Mouse (Mus musculus): ENCODE data around the gene Arfrp1. TPM values are rescaled to one million over a fixed set of nuclear protein-coding genes. Genes with fewer than 3 reads are reported as not detected.

Arfrp1 gene
- polyA plus RNA-seq, 1 experiment from 2014 or later = 51.5 TPM

DNA sequence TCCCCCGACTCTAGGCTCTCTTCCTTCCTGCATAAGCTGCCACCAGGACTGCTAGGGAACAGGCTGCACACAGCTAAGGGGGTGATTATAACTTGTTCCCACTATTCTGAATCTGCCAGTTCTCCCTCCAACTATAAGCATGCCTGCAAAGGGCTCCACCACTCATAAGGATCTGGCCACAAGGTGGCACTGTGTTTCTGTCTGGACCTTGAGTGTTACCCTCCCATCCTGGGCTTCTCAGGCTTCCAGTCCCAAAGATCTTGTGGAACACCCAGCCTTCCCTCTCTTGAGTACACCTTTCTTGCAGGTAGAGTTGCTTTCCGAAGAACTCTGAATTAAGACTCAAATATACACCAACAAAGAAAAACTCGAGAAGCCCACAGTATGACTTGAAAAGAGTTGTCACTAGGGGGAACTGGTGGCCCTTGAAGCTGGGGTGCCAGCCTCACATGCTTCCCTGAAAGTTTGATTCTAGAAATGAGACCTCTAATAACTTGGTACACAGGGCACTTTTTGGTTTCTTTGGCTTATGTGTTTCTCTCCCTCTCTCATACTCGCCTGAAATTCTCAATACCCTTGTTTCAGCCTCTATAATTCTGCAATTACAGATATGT is 27.5 kb upstream of the Arfrp1 start:
- Histone ChIP-seq H3K9ac (ENCODE audit: low read depth, low read length) (no peak overlapping the region), H3K9me3 (ENCODE audit: control insufficient read depth, low read length) (no peaks in the 10 kb centered on the region), H3K4me1 (ENCODE audit: control insufficient read depth, insufficient read depth, low read length) (no peaks in the 10 kb centered on the region), H3K36me3 (ENCODE audit: control insufficient read depth, insufficient read depth, low read length) (peaks cover 41% of the 10 kb centered on the region), H3K27ac (ENCODE audit: low read depth, low read length) (no peak overlapping the region), H3K27me3 (ENCODE audit: control insufficient read depth, insufficient read depth, low read length) (no peaks in the 10 kb centered on the region), H3K4me2 (replicated peaks; ENCODE audit: low read depth, low read length) (no peak overlapping the region), H3K4me3 (ENCODE audit: low read length) (no peak overlapping the region)
- 31% methylated on average over 4 of the region's 4 CpGs for WGBS
- peak; percentile 84 for ATAC-seq (ENCODE audit: low FRiP score, low TSS enrichment)

DNA sequence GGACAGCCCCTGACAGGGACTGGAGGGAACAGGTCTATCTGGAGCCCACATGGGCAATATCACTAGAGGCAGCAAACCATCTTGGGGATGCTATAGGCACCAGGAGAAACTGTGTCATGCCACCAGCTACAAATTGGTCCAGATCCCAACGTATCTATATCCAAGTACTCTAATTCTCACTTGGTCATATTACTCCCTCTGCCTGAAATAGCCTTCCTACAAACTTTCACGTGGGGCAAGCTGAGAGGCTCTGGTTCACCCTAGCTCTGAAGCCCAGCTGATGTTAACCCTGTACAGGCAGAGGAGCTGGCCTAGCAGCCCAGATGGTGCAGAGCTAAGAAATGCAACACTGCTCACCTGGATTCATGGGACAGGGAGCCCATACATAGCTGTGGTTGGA is 26.3 kb upstream of the Arfrp1 start:
- ATAC-seq (ENCODE audit: low FRiP score, low TSS enrichment) = no peak
- H3K27ac ChIP-seq (ENCODE audit: low read depth, low read length) = no peak overlapping the region
- H3K9me3 ChIP-seq (ENCODE audit: control insufficient read depth, low read length) = no peaks in the 10 kb centered on the region
- H3K4me3 ChIP-seq (ENCODE audit: low read length) = no peak overlapping the region
- no peak overlapping the region for H3K9ac ChIP-seq (ENCODE audit: low read depth, low read length)
- no peaks in the 10 kb centered on the region for H3K27me3 ChIP-seq (ENCODE audit: control insufficient read depth, insufficient read depth, low read length)
- WGBS = 78% methylated on average over 2 of the region's 2 CpGs
- no peaks in the 10 kb centered on the region for H3K4me1 ChIP-seq (ENCODE audit: control insufficient read depth, insufficient read depth, low read length)
- no peak overlapping the region for H3K4me2 ChIP-seq (replicated peaks; ENCODE audit: low read depth, low read length)
- H3K36me3 ChIP-seq (ENCODE audit: control insufficient read depth, insufficient read depth, low read length) = peaks cover 48% of the 10 kb centered on the region

DNA sequence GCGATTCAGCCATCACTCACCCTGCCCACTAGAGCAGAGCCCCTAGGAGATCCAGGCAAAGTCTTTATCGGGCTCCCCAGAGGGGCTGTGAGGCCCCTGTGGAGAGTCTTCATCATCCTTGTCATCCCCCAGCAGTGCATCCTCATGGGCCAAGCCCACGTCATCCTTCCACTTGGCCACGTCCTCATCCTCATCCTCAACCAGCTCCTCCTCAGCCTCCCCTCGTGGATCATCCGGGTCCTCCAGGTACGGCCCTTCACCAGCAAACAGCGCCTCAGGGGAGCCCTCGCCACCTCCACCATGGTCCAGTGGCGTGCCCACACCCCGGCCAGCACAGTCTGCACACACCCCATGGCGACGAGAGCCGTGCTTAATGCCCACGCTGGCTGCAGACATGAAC is 25.8 kb upstream of the Arfrp1 start:
- WGBS = 92% methylated on average over 15 of the region's 15 CpGs
- Histone ChIP-seq H3K27me3 (ENCODE audit: control insufficient read depth, insufficient read depth, low read length) (no peaks in the 10 kb centered on the region), H3K9ac (ENCODE audit: low read depth, low read length) (no peak overlapping the region), H3K4me1 (ENCODE audit: control insufficient read depth, insufficient read depth, low read length) (no peaks in the 10 kb centered on the region), H3K4me2 (replicated peaks; ENCODE audit: low read depth, low read length) (no peak overlapping the region), H3K9me3 (ENCODE audit: control insufficient read depth, low read length) (no peaks in the 10 kb centered on the region), H3K4me3 (ENCODE audit: low read length) (no peak overlapping the region), H3K27ac (ENCODE audit: low read depth, low read length) (no peak overlapping the region), H3K36me3 (ENCODE audit: control insufficient read depth, insufficient read depth, low read length) (peaks cover 53% of the 10 kb centered on the region)
- peak; percentile 22; the same call in 1 of the 2 replicates for ATAC-seq (ENCODE audit: low FRiP score, low TSS enrichment)

DNA sequence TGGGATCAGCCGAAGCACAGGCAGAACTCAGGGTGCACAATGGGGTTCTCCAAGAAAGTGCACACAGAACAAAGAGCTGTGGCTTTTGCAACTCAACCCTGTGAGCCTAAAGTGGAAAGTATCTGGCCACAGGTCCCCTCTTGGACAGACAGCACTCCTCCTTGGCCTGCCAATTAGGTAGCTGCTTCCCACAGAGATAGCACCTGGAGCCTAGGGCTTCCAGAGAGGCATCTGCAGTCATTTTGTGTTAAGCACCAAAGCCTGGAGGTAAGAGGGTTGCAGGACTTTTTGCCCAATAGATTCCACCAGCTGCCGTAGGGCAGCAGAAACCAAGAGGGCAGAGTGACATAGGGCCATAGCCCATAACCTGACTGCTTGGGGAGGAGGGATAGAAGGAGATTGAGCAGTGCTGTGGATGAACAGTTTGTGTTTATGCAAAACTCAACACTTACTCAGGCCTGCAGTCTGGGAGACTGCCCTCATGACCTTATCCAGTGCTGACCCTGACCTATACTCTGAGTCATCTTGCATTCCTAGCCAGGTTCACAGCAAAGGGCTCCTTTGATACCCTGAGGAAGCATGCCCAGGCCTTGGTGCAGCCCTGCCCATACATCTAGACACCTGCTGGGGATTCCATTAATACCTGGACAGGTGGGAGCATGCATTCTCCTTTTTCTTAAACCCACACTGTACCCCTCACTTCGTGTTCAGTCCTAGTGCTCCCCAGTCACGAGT is 25.1 kb upstream of the Arfrp1 start:
- peaks cover 54% of the 10 kb centered on the region for H3K36me3 ChIP-seq (ENCODE audit: control insufficient read depth, insufficient read depth, low read length)
- H3K4me3 ChIP-seq (ENCODE audit: low read length) = no peak overlapping the region
- no peak for ATAC-seq (ENCODE audit: low FRiP score, low TSS enrichment)
- H3K27me3 ChIP-seq (ENCODE audit: control insufficient read depth, insufficient read depth, low read length) = no peaks in the 10 kb centered on the region
- no peak overlapping the region for H3K27ac ChIP-seq (ENCODE audit: low read depth, low read length)
- H3K4me2 ChIP-seq (replicated peaks; ENCODE audit: low read depth, low read length) = no peak overlapping the region
- no peaks in the 10 kb centered on the region for H3K4me1 ChIP-seq (ENCODE audit: control insufficient read depth, insufficient read depth, low read length)
- H3K9ac ChIP-seq (ENCODE audit: low read depth, low read length) = no peak overlapping the region
- 88% methylated on average over 4 of the region's 4 CpGs for WGBS
- H3K9me3 ChIP-seq (ENCODE audit: control insufficient read depth, low read length) = no peaks in the 10 kb centered on the region

DNA sequence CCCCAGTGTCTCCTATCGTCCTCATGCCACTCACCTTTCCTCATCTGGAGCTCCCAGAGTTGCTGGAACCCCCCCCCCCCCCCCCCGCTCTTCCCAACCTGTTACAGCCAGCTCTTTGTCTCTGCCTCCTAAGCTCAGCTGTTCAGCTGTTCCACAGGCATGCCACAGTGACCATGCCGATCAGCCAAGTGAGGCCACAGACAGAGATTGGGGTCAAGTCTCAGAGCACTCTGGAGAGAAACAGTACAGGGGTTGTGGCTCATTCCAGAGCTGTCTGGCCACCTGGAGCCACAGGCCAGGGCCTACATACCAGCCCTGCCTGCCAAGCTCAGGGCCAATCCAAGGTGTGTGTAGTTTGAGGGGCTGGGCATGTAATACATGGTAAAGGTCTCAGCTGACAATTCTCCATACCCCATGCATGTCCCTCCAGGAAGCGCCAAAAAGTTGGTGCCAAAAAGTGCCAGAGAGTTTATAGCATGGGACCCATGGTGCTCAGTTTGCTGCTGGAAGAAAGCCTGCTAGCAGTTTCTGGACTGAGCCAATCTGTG is 21.5 kb upstream of the Arfrp1 start:
- H3K36me3 ChIP-seq (ENCODE audit: control insufficient read depth, insufficient read depth, low read length) = peaks cover 64% of the 10 kb centered on the region
- no peaks in the 10 kb centered on the region for H3K4me1 ChIP-seq (ENCODE audit: control insufficient read depth, insufficient read depth, low read length)
- H3K4me2 ChIP-seq (replicated peaks; ENCODE audit: low read depth, low read length) = no peak overlapping the region
- 75% methylated on average over 4 of the region's 4 CpGs for WGBS
- H3K9me3 ChIP-seq (ENCODE audit: control insufficient read depth, low read length) = no peaks in the 10 kb centered on the region
- H3K27ac ChIP-seq (ENCODE audit: low read depth, low read length) = no peak overlapping the region
- H3K4me3 ChIP-seq (ENCODE audit: low read length) = no peak overlapping the region
- H3K27me3 ChIP-seq (ENCODE audit: control insufficient read depth, insufficient read depth, low read length) = no peaks in the 10 kb centered on the region
- no peak overlapping the region for H3K9ac ChIP-seq (ENCODE audit: low read depth, low read length)
- ATAC-seq (ENCODE audit: low FRiP score, low TSS enrichment) = no peak

DNA sequence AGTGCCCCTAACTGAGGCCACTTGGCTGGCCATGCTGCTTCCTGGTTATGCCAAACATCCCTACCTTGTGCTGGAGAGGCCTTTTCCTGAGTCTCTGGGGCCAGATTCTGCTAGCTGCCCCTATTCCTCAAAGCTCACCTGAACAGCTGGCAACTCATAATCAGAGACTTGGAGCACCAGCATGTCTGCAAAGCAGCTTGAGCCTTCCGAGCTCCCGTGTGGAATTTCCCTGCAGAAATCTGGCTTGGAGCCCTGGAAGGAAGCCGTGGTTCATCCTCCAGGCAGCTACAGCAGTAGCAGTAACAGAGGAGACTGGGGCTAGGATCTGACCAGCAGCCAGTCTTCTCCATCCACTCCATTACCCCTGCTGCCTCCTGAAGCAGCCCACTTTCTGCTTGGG is 20.7 kb upstream of the Arfrp1 start:
- no peaks in the 10 kb centered on the region for H3K9me3 ChIP-seq (ENCODE audit: control insufficient read depth, low read length)
- no peak overlapping the region for H3K9ac ChIP-seq (ENCODE audit: low read depth, low read length)
- no peaks in the 10 kb centered on the region for H3K4me1 ChIP-seq (ENCODE audit: control insufficient read depth, insufficient read depth, low read length)
- no peaks in the 10 kb centered on the region for H3K27me3 ChIP-seq (ENCODE audit: control insufficient read depth, insufficient read depth, low read length)
- ATAC-seq (ENCODE audit: low FRiP score, low TSS enrichment) = no peak
- H3K36me3 ChIP-seq (ENCODE audit: control insufficient read depth, insufficient read depth, low read length) = peaks cover 62% of the 10 kb centered on the region
- H3K4me2 ChIP-seq (replicated peaks; ENCODE audit: low read depth, low read length) = no peak overlapping the region
- H3K27ac ChIP-seq (ENCODE audit: low read depth, low read length) = no peak overlapping the region
- no peak overlapping the region for H3K4me3 ChIP-seq (ENCODE audit: low read length)
- WGBS = 80% methylated on average over 3 of the region's 3 CpGs

DNA sequence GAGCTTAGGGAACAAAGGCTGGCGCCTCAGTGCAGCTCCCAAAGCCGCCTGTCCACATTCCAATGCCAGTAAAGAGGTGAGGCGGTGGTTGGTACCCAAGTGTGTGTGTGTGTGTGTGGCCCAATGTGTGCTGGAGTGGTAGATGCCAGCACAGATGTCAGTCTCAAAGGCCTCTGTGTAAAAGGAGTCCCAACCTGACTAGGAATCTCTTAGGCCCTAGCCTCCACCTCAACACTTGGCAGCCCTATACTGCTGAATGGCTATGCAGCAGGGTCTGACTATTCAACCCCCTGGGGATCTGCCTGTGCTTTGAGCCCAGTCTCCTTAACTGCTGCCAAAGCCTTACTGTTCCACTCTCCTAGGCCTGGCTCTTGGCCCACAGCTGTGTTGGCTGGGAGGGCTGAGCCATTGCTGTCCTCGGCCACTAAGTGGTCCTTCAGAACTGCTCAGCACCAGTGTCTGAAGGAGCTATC is 19.8 kb upstream of the Arfrp1 start:
- Histone ChIP-seq H3K4me3 (ENCODE audit: low read length) (no peak overlapping the region), H3K9me3 (ENCODE audit: control insufficient read depth, low read length) (no peaks in the 10 kb centered on the region), H3K36me3 (ENCODE audit: control insufficient read depth, insufficient read depth, low read length) (peaks cover 62% of the 10 kb centered on the region), H3K4me1 (ENCODE audit: control insufficient read depth, insufficient read depth, low read length) (no peaks in the 10 kb centered on the region), H3K4me2 (replicated peaks; ENCODE audit: low read depth, low read length) (no peak overlapping the region), H3K27ac (ENCODE audit: low read depth, low read length) (no peak overlapping the region), H3K27me3 (ENCODE audit: control insufficient read depth, insufficient read depth, low read length) (no peaks in the 10 kb centered on the region), H3K9ac (ENCODE audit: low read depth, low read length) (no peak overlapping the region)
- WGBS = 91% methylated on average over 4 of the region's 4 CpGs
- ATAC-seq (ENCODE audit: low FRiP score, low TSS enrichment) = no peak

DNA sequence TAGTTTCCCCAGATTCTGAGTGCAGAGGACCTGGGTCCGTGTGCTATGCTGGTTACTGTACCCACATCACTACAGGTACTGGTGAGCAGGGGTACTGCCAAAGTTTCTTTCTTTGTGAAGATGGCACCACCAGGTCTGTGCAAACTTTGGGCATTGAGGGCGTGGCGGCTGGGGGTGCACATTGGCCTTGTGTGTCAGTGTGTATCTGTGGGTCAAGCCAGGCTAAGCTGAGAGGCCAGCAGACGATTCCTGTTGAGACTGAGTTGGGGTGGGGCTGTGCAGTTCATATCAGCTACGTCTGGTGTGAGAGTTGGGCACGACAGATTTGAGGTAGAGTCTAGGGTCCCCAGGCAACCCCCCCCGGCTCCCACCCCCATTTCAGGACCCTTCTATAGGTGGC is 19.3 kb upstream of the Arfrp1 start:
- ATAC-seq (ENCODE audit: low FRiP score, low TSS enrichment) = no peak

DNA sequence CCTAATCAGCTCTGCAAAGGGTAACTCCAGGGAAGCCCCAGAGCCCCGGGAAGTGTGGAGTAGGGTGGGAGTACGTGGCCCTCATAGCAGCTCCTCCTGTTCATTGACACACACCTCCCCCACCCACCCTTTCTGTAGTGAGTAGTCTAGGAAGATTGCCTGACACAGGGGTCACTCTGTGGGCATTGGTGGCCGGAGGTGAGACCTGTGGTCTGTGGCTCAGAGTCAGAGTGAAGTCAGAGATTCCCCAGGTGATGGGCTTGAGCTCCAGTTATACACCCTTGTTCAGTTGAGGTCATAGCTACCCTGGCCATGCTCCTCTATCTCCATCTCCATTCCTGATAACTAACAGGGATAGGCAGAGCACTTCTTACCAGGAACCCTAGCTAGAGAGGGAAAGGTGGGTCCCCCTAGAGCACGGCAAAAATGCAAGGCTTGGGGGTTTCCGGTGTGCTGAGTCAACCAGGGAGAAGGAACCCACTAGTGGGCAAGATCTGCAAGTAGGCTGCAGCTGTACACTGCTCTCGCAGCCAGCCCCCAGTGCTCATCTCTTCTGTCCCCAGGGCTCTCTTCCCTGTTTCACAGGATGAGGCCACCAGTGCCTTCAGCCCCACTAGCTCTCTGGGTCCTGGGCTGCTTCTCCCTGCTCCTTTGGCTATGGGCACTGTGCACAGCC is 16.6 kb upstream of the Arfrp1 start:
- H3K4me3 ChIP-seq (ENCODE audit: low read length) = no peak overlapping the region
- no peak overlapping the region for H3K9ac ChIP-seq (ENCODE audit: low read depth, low read length)
- ATAC-seq (ENCODE audit: low FRiP score, low TSS enrichment) = no peak
- 92% methylated on average over 6 of the region's 6 CpGs for WGBS
- no peak overlapping the region for H3K4me2 ChIP-seq (replicated peaks; ENCODE audit: low read depth, low read length)
- no peaks in the 10 kb centered on the region for H3K9me3 ChIP-seq (ENCODE audit: control insufficient read depth, low read length)
- H3K27me3 ChIP-seq (ENCODE audit: control insufficient read depth, insufficient read depth, low read length) = no peaks in the 10 kb centered on the region
- H3K36me3 ChIP-seq (ENCODE audit: control insufficient read depth, insufficient read depth, low read length) = peaks cover 68% of the 10 kb centered on the region
- no peak overlapping the region for H3K27ac ChIP-seq (ENCODE audit: low read depth, low read length)
- no peaks in the 10 kb centered on the region for H3K4me1 ChIP-seq (ENCODE audit: control insufficient read depth, insufficient read depth, low read length)

More for the DNA sequence above, 19.3 kb upstream of the Arfrp1 start:
- 85% methylated on average over 7 of the region's 7 CpGs for WGBS
- Histone ChIP-seq H3K27me3 (ENCODE audit: control insufficient read depth, insufficient read depth, low read length) (no peaks in the 10 kb centered on the region), H3K9me3 (ENCODE audit: control insufficient read depth, low read length) (no peaks in the 10 kb centered on the region), H3K4me2 (replicated peaks; ENCODE audit: low read depth, low read length) (no peak overlapping the region), H3K27ac (ENCODE audit: low read depth, low read length) (no peak overlapping the region), H3K4me3 (ENCODE audit: low read length) (no peak overlapping the region), H3K9ac (ENCODE audit: low read depth, low read length) (no peak overlapping the region), H3K36me3 (ENCODE audit: control insufficient read depth, insufficient read depth, low read length) (peaks cover 63% of the 10 kb centered on the region), H3K4me1 (ENCODE audit: control insufficient read depth, insufficient read depth, low read length) (no peaks in the 10 kb centered on the region)

All from kidney, embryonic 14.5 days (tissue).